Mouse (Mus musculus): ENCODE data around the gene Tent5c. TPM values are rescaled to one million over a fixed set of nuclear protein-coding genes. Genes with fewer than 3 reads are reported as not detected.
A peak's percentile ranks its signal among the peaks of the same experiment; 100 is the strongest.

Tent5c gene
- polyA plus RNA-seq, 2 experiments, result 44.1 to 73.8 TPM

DNA sequence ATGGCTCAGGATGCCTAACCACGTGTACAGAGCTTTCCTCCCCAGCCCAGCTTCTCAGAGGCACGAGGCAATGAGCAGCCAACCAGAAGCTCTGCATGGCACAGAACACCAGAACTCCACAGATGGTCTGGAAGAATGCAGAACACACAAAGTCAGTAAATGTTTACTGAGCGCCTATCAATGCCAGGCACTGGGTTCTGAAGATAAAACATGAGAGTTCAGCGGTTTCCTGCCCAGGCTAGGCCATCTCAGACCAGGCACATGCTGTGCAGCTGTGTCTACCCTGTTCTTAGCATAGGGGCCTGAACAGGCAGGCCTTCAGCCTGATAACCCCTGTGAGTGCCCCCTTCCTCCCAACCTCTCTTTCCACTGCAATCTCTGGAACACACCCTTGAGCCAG is 59.5 kb downstream of the Tent5c start:
- ATAC-seq (ENCODE audit: insufficient read depth) (peak; percentile 94), DNase-seq (ENCODE audit: low read depth in 3 of 3, low spot score in 3 of 3) (peak; percentile 47 to 62 (median 57))
- no peak overlapping the region for H3K9ac ChIP-seq (replicated peaks)
- no peaks in the 10 kb centered on the region for H3K9me3 ChIP-seq (ENCODE audit: control insufficient read depth, low read length)
- no peaks in the 10 kb centered on the region for H3K36me3 ChIP-seq (replicated peaks; ENCODE audit: control insufficient read depth, insufficient read depth, low read depth)
- WGBS (ENCODE audit: insufficient replicate concordance), result 10% methylated on average over 4 of the region's 4 CpGs
- H3K27me3 ChIP-seq (ENCODE audit: control insufficient read depth, insufficient read depth, low read length), result no peaks in the 10 kb centered on the region
- peak; percentile 82 for TF ChIP-seq EP300 (IDR thresholded peaks at IDR 0.05; ENCODE audit: low read depth)
- TF ChIP-seq CTCF (IDR thresholded peaks at IDR 0.05; ENCODE audit: low read depth), result no peak
- peaks cover 29 to 42% of the 10 kb centered on the region in 2 experiments for H3K4me1 ChIP-seq (replicated peaks; ENCODE audit: control insufficient read depth in 2 of 2, insufficient read depth in 2 of 2, low read length in 1 of 2)
- H3K27ac ChIP-seq, result peak overlapping the region; percentile 67
- H3K4me2 ChIP-seq (ENCODE audit: low read depth), result no peak overlapping the region
- H3K4me3 ChIP-seq (ENCODE audit: insufficient read depth in 1 of 2, low read depth in 2 of 2, low read length in 2 of 2), result no peak overlapping the region

DNA sequence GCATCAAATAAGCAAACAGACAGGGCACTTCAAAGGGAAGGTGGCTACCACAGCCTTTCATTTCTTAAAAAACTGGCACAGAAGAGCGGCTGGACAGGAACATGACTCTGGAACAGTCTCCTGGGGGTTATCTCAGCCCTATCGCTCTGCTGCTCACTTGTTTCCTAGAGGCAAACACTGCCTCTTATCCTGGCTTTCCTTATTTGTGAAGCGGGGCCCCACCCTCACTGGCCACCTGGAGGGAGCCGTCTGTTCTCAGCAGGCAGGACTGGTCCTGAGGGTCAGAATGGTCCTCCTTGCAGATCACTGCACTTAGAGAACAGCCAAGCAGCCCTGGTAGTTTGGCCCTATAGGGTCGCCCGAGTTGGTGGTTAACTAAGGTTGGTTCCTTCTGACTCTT is 61.6 kb downstream of the Tent5c start:
- Histone ChIP-seq H3K36me3 (replicated peaks; ENCODE audit: control insufficient read depth, insufficient read depth, low read depth) (no peaks in the 10 kb centered on the region), H3K27ac (no peak overlapping the region), H3K4me3 (ENCODE audit: insufficient read depth in 1 of 2, low read depth in 2 of 2, low read length in 2 of 2) (no peak overlapping the region), H3K27me3 (ENCODE audit: control insufficient read depth, insufficient read depth, low read length) (no peaks in the 10 kb centered on the region), H3K4me1 (replicated peaks; ENCODE audit: control insufficient read depth in 2 of 2, insufficient read depth in 2 of 2, low read length in 1 of 2) (peaks cover 33 to 48% of the 10 kb centered on the region in 2 experiments), H3K4me2 (ENCODE audit: low read depth) (no peak overlapping the region), H3K9me3 (ENCODE audit: control insufficient read depth, low read length) (no peaks in the 10 kb centered on the region), H3K9ac (replicated peaks) (no peak overlapping the region)
- no peak for ATAC-seq (ENCODE audit: insufficient read depth)
- TF ChIP-seq CTCF (IDR thresholded peaks at IDR 0.05; ENCODE audit: low read depth), result no peak
- no peak for TF ChIP-seq EP300 (IDR thresholded peaks at IDR 0.05; ENCODE audit: low read depth)
- DNase-seq (ENCODE audit: low read depth in 3 of 3, low spot score in 3 of 3), result no peak
- WGBS (ENCODE audit: insufficient replicate concordance), result 33% methylated on average over 6 of the region's 6 CpGs

DNA sequence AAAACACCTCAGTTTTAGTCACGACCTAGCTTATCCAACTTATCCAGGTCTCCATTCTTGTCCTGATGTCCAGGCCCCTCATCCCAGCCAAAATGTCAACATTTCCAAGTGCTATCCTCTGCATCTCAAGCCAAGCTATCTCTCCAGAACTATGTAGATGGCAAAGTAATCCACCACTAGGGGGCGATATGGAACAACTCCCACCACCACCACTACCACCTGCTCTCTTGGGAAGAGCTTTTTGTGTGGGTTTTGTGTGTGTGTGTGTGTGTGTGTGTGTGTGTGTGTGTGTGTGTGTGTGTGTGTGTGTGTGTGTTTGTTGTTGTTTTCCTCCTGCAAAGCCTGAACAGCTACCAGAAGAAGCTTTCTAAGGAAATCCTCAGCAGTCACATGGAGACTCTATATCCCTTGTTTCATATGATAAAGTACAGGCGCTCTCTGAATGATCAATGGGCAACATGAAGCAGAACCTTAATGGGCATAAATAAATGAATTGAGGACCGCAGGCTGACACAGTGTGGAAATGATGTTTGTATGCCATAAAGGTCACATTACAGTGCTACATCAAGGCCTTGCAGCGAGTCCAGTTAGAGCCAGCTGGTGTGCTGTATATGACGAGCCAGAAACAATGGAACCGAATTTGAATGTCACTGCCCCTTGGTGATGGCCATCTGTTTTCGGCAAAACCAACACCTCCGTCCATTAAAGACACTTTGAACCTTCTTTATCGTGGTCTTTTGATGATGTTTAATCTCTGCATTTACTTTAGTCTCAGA is 66.5 kb downstream of the Tent5c start:
- Histone ChIP-seq H3K4me1 (replicated peaks; ENCODE audit: control insufficient read depth in 2 of 2, insufficient read depth in 2 of 2, low read length in 1 of 2) (peaks cover 10 to 15% of the 10 kb centered on the region in 2 experiments), H3K27ac (no peak overlapping the region), H3K9ac (replicated peaks) (no peak overlapping the region), H3K36me3 (replicated peaks; ENCODE audit: control insufficient read depth, insufficient read depth, low read depth) (no peaks in the 10 kb centered on the region), H3K4me3 (ENCODE audit: insufficient read depth in 1 of 2, low read depth in 2 of 2, low read length in 2 of 2) (no peak overlapping the region), H3K4me2 (ENCODE audit: low read depth) (no peak overlapping the region), H3K27me3 (ENCODE audit: control insufficient read depth, insufficient read depth, low read length) (no peaks in the 10 kb centered on the region), H3K9me3 (ENCODE audit: control insufficient read depth, low read length) (no peaks in the 10 kb centered on the region)
- DNase-seq (ENCODE audit: low read depth in 3 of 3, low spot score in 3 of 3) (peak; percentile 55 to 66 (median 59)), ATAC-seq (ENCODE audit: insufficient read depth) (peak; percentile 73)
- TF ChIP-seq EP300 (IDR thresholded peaks at IDR 0.05; ENCODE audit: low read depth) (peak; percentile 17; the same call in 1 of the 2 replicates), CTCF (IDR thresholded peaks at IDR 0.05; ENCODE audit: low read depth) (peak; percentile 95)
- WGBS (ENCODE audit: insufficient replicate concordance), result 65% methylated on average over 10 of the region's 10 CpGs

DNA sequence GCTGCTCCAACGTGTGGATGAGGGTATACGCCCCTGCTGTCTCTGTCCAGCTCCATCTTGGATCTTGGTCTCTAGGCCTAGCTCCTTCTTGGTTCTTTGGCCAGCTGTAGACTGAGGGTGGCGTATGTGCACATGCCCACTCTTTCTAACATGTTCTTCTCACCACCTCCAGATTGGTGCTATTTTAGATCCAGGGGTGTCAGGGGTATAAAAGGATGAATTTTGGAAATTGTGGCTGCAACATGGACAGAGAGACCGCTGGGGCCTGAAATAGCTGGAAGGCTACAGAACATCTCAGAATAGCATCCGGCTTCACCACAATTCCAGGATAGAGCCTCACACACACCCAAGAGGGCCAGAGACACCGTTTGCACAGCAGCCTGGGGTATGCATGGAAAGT is 67.8 kb downstream of the Tent5c start:
- Histone ChIP-seq H3K9ac (replicated peaks) (no peak overlapping the region), H3K4me3 (ENCODE audit: insufficient read depth in 1 of 2, low read depth in 2 of 2, low read length in 2 of 2) (no peak overlapping the region), H3K4me1 (replicated peaks; ENCODE audit: control insufficient read depth in 2 of 2, insufficient read depth in 2 of 2, low read length in 1 of 2) (peaks cover 4 to 10% of the 10 kb centered on the region in 2 experiments; a peak in 3 of 4 replicates), H3K36me3 (replicated peaks; ENCODE audit: control insufficient read depth, insufficient read depth, low read depth) (no peaks in the 10 kb centered on the region), H3K9me3 (ENCODE audit: control insufficient read depth, low read length) (no peaks in the 10 kb centered on the region), H3K4me2 (ENCODE audit: low read depth) (no peak overlapping the region), H3K27me3 (ENCODE audit: control insufficient read depth, insufficient read depth, low read length) (no peaks in the 10 kb centered on the region), H3K27ac (no peak overlapping the region)
- no peak for DNase-seq (ENCODE audit: low read depth in 3 of 3, low spot score in 3 of 3)
- TF ChIP-seq CTCF (IDR thresholded peaks at IDR 0.05; ENCODE audit: low read depth), result peak; percentile 3; the same call in 1 of the 2 replicates
- TF ChIP-seq EP300 (IDR thresholded peaks at IDR 0.05; ENCODE audit: low read depth), result no peak
- ATAC-seq (ENCODE audit: insufficient read depth), result no peak
- 60% methylated on average over 6 of the region's 6 CpGs for WGBS (ENCODE audit: insufficient replicate concordance)

DNA sequence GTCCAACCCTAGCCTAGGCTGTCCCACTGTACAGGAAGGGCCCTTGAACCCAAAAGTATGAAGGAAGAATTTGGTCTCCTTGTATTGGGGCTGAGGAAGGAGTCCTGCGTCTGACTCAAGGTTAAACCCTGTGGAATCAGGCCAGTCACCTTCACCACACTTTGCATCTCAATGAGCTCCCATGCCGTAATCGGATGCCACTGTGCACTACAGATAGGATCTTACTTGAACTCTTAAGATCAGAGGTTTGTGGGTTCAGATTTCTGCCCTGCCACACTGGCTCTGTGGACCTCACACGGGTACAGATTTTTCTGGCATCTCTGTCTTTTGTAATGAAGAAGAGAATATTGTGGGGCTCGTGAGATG is 68.5 kb downstream of the Tent5c start:
- ATAC-seq (ENCODE audit: insufficient read depth), result no peak
- no peaks in the 10 kb centered on the region for H3K9me3 ChIP-seq (ENCODE audit: control insufficient read depth, low read length)
- 64% methylated on average over 5 of the region's 5 CpGs for WGBS (ENCODE audit: insufficient replicate concordance)

More for the DNA sequence above, 68.5 kb downstream of the Tent5c start:
- H3K4me1 ChIP-seq (replicated peaks; ENCODE audit: control insufficient read depth in 2 of 2, insufficient read depth in 2 of 2, low read length in 1 of 2), result peaks cover 4 to 8% of the 10 kb centered on the region in 2 experiments; a peak in 3 of 4 replicates
- no peak overlapping the region for H3K4me2 ChIP-seq (ENCODE audit: low read depth)
- no peak overlapping the region for H3K27ac ChIP-seq
- no peak for DNase-seq (ENCODE audit: low read depth in 3 of 3, low spot score in 3 of 3)
- H3K36me3 ChIP-seq (replicated peaks; ENCODE audit: control insufficient read depth, insufficient read depth, low read depth), result no peaks in the 10 kb centered on the region
- H3K9ac ChIP-seq (replicated peaks), result no peak overlapping the region
- TF ChIP-seq CTCF (IDR thresholded peaks at IDR 0.05; ENCODE audit: low read depth), result no peak
- TF ChIP-seq EP300 (IDR thresholded peaks at IDR 0.05; ENCODE audit: low read depth), result no peak
- no peaks in the 10 kb centered on the region for H3K27me3 ChIP-seq (ENCODE audit: control insufficient read depth, insufficient read depth, low read length)
- no peak overlapping the region for H3K4me3 ChIP-seq (ENCODE audit: insufficient read depth in 1 of 2, low read depth in 2 of 2, low read length in 2 of 2)

Data from liver, embryonic 14.5 days (tissue).